33 mouse cellular contexts compared by ENCODE assay signal in genomic region chr7:82341476-82341875, GRCm38 (mm10). TPM values are rescaled to one million over a fixed set of nuclear protein-coding genes. Genes with fewer than 3 reads are reported as not detected.
A peak's percentile ranks its signal among the peaks of the same experiment; 100 is the strongest.
DNase-seq lines count a peak whose midpoint lies in the region; ATAC-seq and TF ChIP-seq lines count a peak whose summit lies in the region.
"Had no signal": no experiment of that assay in that cellular context is flagged by ENCODE, and none has a peak within 500 bp of the region (broad histone marks: within the 10 kb centered on the region; RNA-seq: fewer than 3 reads in every experiment).

No protein-coding gene starts in this region.

- no peak overlapping the region for H3K4me2 ChIP-seq in heart, embryonic 16.5 days (ENCODE audit: low read depth, low read length)
- no peak overlapping the region for H3K4me2 ChIP-seq in stomach, postnatal 0 days (replicated peaks; ENCODE audit: low read depth)
- H3K4me2 ChIP-seq: embryonic facial prominence, embryonic 12.5 days; forebrain, embryonic 15.5 days; heart, embryonic 15.5 days; hindbrain, embryonic 12.5 days; stomach, embryonic 15.5 days had no signal

- H3K36me3 ChIP-seq in heart, embryonic 16.5 days (ENCODE audit: control insufficient read depth, insufficient read depth), result no peaks in the 10 kb centered on the region
- H3K36me3 ChIP-seq in stomach, postnatal 0 days (ENCODE audit: control insufficient read depth, insufficient read depth, low read length), result no peaks in the 10 kb centered on the region
- H3K36me3 ChIP-seq: embryonic facial prominence, embryonic 12.5 days; forebrain, embryonic 10.5 days; forebrain, embryonic 15.5 days; heart, embryonic 15.5 days; hindbrain, embryonic 12.5 days; stomach, embryonic 15.5 days had no signal

- H3K9me3 ChIP-seq in heart, embryonic 16.5 days (replicated peaks; ENCODE audit: control insufficient read depth, low read length), result peaks cover 3% of the 10 kb centered on the region
- no peaks in the 10 kb centered on the region for H3K9me3 ChIP-seq in stomach, postnatal 0 days (ENCODE audit: control insufficient read depth, low read length)
- H3K9me3 ChIP-seq: embryonic facial prominence, embryonic 12.5 days; forebrain, embryonic 10.5 days; forebrain, embryonic 15.5 days; heart, embryonic 15.5 days; stomach, embryonic 15.5 days had no signal

- no peak overlapping the region for H3K9ac ChIP-seq in heart, embryonic 16.5 days (ENCODE audit: low read length)
- no peak overlapping the region for H3K9ac ChIP-seq in stomach, postnatal 0 days (ENCODE audit: low read length)
- H3K9ac ChIP-seq: embryonic facial prominence, embryonic 12.5 days; forebrain, embryonic 15.5 days; heart, embryonic 15.5 days; hindbrain, embryonic 12.5 days; liver, embryonic 14.5 days; stomach, embryonic 15.5 days had no signal

- 0 out of 2 replicates have a peak, but pooled peaks cover 2% of the 10 kb centered on the region for H3K4me1 ChIP-seq in heart, embryonic 16.5 days (ENCODE audit: control insufficient read depth, insufficient read depth, low read length)
- no peaks in the 10 kb centered on the region; the same call in 1 of the 2 replicates for H3K4me1 ChIP-seq in stomach, postnatal 0 days (replicated peaks; ENCODE audit: control insufficient read depth, insufficient read depth)
- H3K4me1 ChIP-seq: embryonic facial prominence, embryonic 12.5 days; forebrain, embryonic 10.5 days; hindbrain, embryonic 12.5 days had no signal

- peaks cover 14% of the 10 kb centered on the region for H3K27me3 ChIP-seq in heart, embryonic 16.5 days (ENCODE audit: control insufficient read depth, insufficient read depth, low read length)
- H3K27me3 ChIP-seq in stomach, postnatal 0 days (ENCODE audit: control insufficient read depth, insufficient read depth, low read length), result no peaks in the 10 kb centered on the region

- DNase-seq in gastrocnemius, postnatal 25 days, result peak; percentile 35
- DNase-seq in gastrocnemius, postnatal 4 days (ENCODE audit: low spot score in 2 of 2), result no peak
- no peak for DNase-seq in heart, postnatal 4 days
- DNase-seq in testis, postnatal 10 days (ENCODE audit: low spot score), result peak; percentile 34
- DNase-seq in testis, postnatal 14 days (ENCODE audit: low spot score), result no peak
- peak; percentile 10 for DNase-seq in stomach, postnatal 0 days (ENCODE audit: low spot score)
- no peak for DNase-seq in right cerebral cortex, adult 2 months (ENCODE audit: low spot score in 2 of 2)
- DNase-seq: adrenal gland, adult 8-10 months; B cell, adult 2 months; cerebellum, adult 11 months; cerebellum, adult 9-10 months; cerebellum, postnatal 36 days; gastrocnemius, adult 2 months; liver; lung, adult 2 months; lung, postnatal 10 days; midbrain, embryonic 14.5 days; retina, postnatal 1 day; right cerebral cortex, postnatal 25 days; thymus, postnatal 4 days had no signal

- no peak overlapping the region for H3K27ac ChIP-seq in heart, embryonic 16.5 days (ENCODE audit: low read length)
- H3K27ac ChIP-seq in stomach, postnatal 0 days (replicated peaks), result no peak overlapping the region
- H3K27ac ChIP-seq: embryonic facial prominence, embryonic 12.5 days; forebrain, embryonic 10.5 days; forebrain, embryonic 15.5 days; gastrocnemius, adult 2 months; heart, embryonic 15.5 days; hindbrain, embryonic 12.5 days; hindbrain, postnatal 0 days; liver, embryonic 14.5 days; macrophage; stomach, embryonic 15.5 days had no signal

- no peak overlapping the region for H3K4me3 ChIP-seq in heart, embryonic 16.5 days (ENCODE audit: low read length)
- H3K4me3 ChIP-seq in stomach, postnatal 0 days (ENCODE audit: low read depth, low read length), result no peak overlapping the region
- H3K4me3 ChIP-seq: embryonic facial prominence, embryonic 12.5 days; forebrain, embryonic 10.5 days; forebrain, embryonic 15.5 days; gastrocnemius, adult 2 months; heart, embryonic 15.5 days; hindbrain, embryonic 12.5 days; stomach, embryonic 15.5 days had no signal

- 37% methylated on average over 8 of the region's 8 CpGs for WGBS in heart, embryonic 16.5 days
- WGBS in stomach, postnatal 0 days, result 41% methylated on average over 8 of the region's 8 CpGs

- no peak for TF ChIP-seq CTCF in stomach, postnatal 0 days (IDR thresholded peaks at IDR 0.05; ENCODE audit: low read depth)

- no peak for TF ChIP-seq EP300 in stomach, postnatal 0 days (optimal IDR thresholded peaks at IDR 0.05)

- ATAC-seq in heart, embryonic 16.5 days (replicated peaks; ENCODE audit: extremely low read depth, insufficient read depth, low FRiP score), result 0 out of 2 replicates have a peak, but pooled peaks have one; percentile 32
- no peak for ATAC-seq in stomach, postnatal 0 days (ENCODE audit: low FRiP score, low TSS enrichment)
- ATAC-seq: forebrain, embryonic 15.5 days; hindbrain, postnatal 0 days; intestine, postnatal 0 days had no signal

RNA-seq across cellular contexts. Expression of gene Adamtsl3, which starts 6.0 kb away (rescaled TPM):
- 1 to 10 TPM; 3.3 to 6.3 TPM for total RNA-seq in gastrocnemius, postnatal 25 days (2021)
- total RNA-seq in gastrocnemius, postnatal 4 days (2021), result 10 to 100 TPM; 12.8 to 19.0 TPM
- polyA plus RNA-seq in heart, embryonic 16.5 days (2015; fragmentation: Nextera tagmentation; extraction: Ambion mirVana), result 1.6 and 2.6 TPM in 2 replicates
- total RNA-seq in heart, postnatal 4 days (2021), result 10 to 100 TPM in 1 of 2 experiments, 1 to 10 TPM in 1; 7.0 to 12.6 TPM
- polyA plus RNA-seq in stomach, postnatal 0 days (2015; fragmentation: Nextera tagmentation; extraction: Ambion mirVana), result 2.2 and 2.3 TPM in 2 replicates
- total RNA-seq: granulocyte monocyte progenitor cell, adult 5-6 weeks; monocyte, adult 5-6 weeks had no signal
- polyA plus RNA-seq: forebrain, embryonic 10.5 days; macrophage had no signal

Comparison
In these comparisons a context has a peak if more than half of its experiments do, and no peak if none do; other contexts are left out.
1. DNase-seq: peak in gastrocnemius, postnatal 25 days (single experiment), testis, postnatal 10 days (single experiment) and stomach, postnatal 0 days (single experiment); none in gastrocnemius, postnatal 4 days (0 of 2), heart, postnatal 4 days (single experiment), testis, postnatal 14 days (single experiment) and right cerebral cortex, adult 2 months (0 of 2).